Mouse (Mus musculus): ENCODE results near the gene Katnal1.

DNA sequence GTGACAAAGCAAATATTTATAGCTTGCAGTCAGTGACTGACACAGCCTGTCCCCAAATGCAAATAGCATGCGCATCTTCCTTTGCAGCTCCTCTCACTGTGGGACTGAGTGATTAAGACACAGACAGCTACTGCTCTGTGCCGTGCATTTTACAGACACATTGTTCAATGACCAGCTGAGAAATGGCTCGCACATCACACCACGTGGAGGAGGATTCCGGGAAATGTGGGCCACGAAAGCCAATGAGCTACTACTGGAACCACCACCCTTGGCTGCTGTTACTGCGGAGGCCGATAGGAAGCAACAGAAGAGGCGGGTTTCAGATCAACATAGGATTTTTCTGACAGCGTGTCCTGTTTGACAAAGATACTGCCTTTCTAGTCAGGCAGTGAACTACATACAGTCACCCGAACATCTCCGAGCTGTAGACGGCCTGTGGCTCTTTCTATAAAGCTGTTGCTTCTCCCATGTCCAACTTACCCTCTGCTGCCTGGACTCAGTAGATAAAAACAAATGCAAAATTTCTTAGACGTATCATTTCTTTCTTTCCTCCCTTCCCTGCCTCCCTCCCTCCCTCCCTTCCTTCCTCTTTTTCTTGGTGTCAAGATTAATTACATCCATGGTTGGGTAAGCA lies 31.9 kb downstream of the Katnal1 start:
- TF ChIP-seq POLR2A (IDR thresholded peaks at IDR 0.05; ENCODE audit: low read depth, low read length) (no peak), CTCF (IDR thresholded peaks at IDR 0.05; ENCODE audit: borderline replicate concordance, insufficient read depth, low read length) (no peak)
